Mouse (Mus musculus): ENCODE measurements around the gene Arhgef26. TPM values are rescaled to one million over a fixed set of nuclear protein-coding genes. Genes with fewer than 3 reads are reported as not detected.

The Arhgef26 gene
- 0.46 and 0.52 TPM in 2 replicates for polyA plus RNA-seq (2015; fragmentation: Nextera tagmentation; extraction: Ambion mirVana)

DNA sequence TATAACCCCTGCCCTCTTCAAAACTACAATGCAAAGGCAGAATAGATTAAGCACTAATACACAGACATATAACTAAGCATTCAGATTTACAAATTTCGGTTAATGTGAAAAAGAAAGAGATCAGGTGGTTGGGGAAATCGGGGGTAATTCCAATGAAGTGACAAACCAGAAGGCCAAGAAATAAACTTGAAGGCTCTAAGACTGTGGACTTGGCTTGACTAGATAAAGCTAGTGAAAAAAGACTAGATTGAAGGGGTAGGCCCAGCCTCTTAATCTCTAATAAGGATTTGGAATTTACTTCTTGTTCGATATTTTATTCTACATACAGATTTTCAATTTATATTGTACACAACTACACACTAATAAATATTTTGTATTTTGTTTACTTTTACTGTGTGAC lies at the start of gene Arhgef26:
Gene Arhgef26 (plus strand): TSS at position 301 of the 400 bp plus-strand sequence.
- Histone ChIP-seq H3K4me1 (replicated peaks) (no peaks in the 10 kb centered on the region), H3K27me3 (peaks cover 46% of the 10 kb centered on the region), H3K4me3 (replicated peaks) (peak within 1 kb of the TSS; percentile 57), H3K4me2 (peak within 1 kb of the TSS; percentile 72), H3K36me3 (no peaks in the 10 kb centered on the region), H3K27ac (no peak within 1 kb of the TSS), H3K9me3 (replicated peaks) (no peaks in the 10 kb centered on the region), H3K9ac (peak within 1 kb of the TSS; percentile 39; the same call in 1 of the 2 replicates)
- no peak for DNase-seq
- no peak for ATAC-seq (ENCODE audit: low read depth)
- 57% methylated on average over 3 of the region's 3 CpGs for WGBS (ENCODE audit: insufficient replicate concordance)

DNA sequence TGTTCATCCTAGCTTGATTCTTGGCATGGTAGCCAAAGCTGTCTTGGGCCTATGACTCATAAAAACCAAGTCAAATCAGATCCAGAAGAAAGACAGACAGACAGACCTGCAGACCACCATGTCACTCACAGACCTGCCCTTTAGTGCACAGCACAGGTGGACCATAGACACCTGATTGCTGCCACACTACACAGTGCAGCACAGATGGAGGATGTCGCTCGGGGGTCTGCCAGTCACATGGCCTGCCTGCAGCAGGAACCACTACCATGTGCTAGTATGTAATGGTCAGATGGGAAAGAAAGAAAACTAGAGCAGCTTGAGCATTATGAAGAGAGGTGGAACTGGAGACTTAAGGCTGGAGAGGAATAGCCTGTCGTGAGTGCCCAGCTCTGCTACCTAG lies 27.7 kb upstream of the Arhgef26 start:
- Histone ChIP-seq H3K27ac (no peak overlapping the region), H3K4me2 (no peak overlapping the region), H3K9me3 (replicated peaks) (no peaks in the 10 kb centered on the region), H3K9ac (no peak overlapping the region), H3K27me3 (no peaks in the 10 kb centered on the region), H3K4me1 (replicated peaks) (no peaks in the 10 kb centered on the region), H3K4me3 (replicated peaks) (no peak overlapping the region), H3K36me3 (no peaks in the 10 kb centered on the region)
- WGBS (ENCODE audit: insufficient replicate concordance) = 66% methylated on average over 3 of the region's 3 CpGs
- DNase-seq (no peak), ATAC-seq (ENCODE audit: low read depth) (no peak)

GRCm38 (mm10) chr3:62311224-62311623 lies 26.9 kb upstream of the Arhgef26 start:
- no peak overlapping the region for H3K4me3 ChIP-seq (replicated peaks)
- H3K9me3 ChIP-seq (replicated peaks) = no peaks in the 10 kb centered on the region
- H3K27me3 ChIP-seq = no peaks in the 10 kb centered on the region
- H3K4me2 ChIP-seq = no peak overlapping the region
- no peak overlapping the region for H3K27ac ChIP-seq
- DNase-seq (no peak), ATAC-seq (ENCODE audit: low read depth) (no peak)
- H3K4me1 ChIP-seq (replicated peaks) = no peaks in the 10 kb centered on the region
- no peak overlapping the region for H3K9ac ChIP-seq
- WGBS (ENCODE audit: insufficient replicate concordance) = 70% methylated on average over 5 of the region's 5 CpGs
- no peaks in the 10 kb centered on the region for H3K36me3 ChIP-seq

DNA sequence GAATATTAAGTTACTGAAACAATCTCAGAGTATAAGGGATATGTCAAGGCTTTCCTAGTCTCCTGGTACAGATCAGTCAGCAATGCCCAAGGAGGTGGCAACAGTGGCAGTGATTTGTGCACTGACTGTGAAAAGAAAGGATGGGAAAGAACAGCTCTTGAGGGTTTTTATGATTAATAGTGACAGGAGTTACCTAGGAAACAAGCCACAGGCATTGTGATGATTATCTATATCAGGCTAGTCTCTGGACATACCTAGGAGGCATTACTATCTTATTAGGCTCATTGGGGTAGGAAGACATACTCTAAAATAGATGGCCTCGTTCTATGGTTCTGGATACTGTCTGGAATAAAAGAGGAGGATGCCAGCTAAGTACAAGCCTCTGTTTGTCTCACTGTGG lies 13.4 kb upstream of the Arhgef26 start:
- Histone ChIP-seq H3K9ac (no peak overlapping the region), H3K4me1 (replicated peaks) (no peaks in the 10 kb centered on the region), H3K27ac (no peak overlapping the region), H3K9me3 (replicated peaks) (no peaks in the 10 kb centered on the region), H3K4me3 (replicated peaks) (no peak overlapping the region), H3K27me3 (no peaks in the 10 kb centered on the region), H3K36me3 (no peaks in the 10 kb centered on the region), H3K4me2 (no peak overlapping the region)
- ATAC-seq (ENCODE audit: low read depth) = no peak
- no peak for DNase-seq
- WGBS (ENCODE audit: insufficient replicate concordance) = 48% methylated on average over 1 of the region's 1 CpGs

DNA sequence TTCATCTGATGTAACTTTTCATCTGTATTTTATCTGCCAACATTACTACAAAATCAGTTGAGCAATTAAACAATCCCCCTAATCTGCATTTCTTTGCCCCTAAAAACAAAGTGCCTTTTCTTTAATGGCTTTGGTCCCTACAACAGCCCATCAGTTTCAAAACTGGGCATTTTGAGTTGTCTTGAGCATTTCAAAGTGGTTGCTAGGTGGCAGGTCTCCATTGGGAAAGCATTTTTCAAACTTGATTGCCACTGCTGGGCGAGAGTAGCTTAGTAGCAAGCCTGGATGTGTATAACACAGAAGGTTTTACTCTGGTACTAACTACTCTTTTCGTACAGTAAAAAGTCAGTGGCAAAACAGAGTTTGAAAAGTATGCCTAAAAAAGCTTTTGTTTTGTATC lies 10.2 kb upstream of the Arhgef26 start:
- H3K27ac ChIP-seq = no peak overlapping the region
- H3K9me3 ChIP-seq (replicated peaks) = no peaks in the 10 kb centered on the region
- H3K9ac ChIP-seq = no peak overlapping the region
- no peak overlapping the region for H3K4me2 ChIP-seq
- no peak for ATAC-seq (ENCODE audit: low read depth)
- no peak for DNase-seq
- no peaks in the 10 kb centered on the region for H3K36me3 ChIP-seq
- WGBS (ENCODE audit: insufficient replicate concordance) = 43% methylated on average over 2 of the region's 2 CpGs
- no peaks in the 10 kb centered on the region for H3K27me3 ChIP-seq
- H3K4me1 ChIP-seq (replicated peaks) = no peaks in the 10 kb centered on the region
- H3K4me3 ChIP-seq (replicated peaks) = no peak overlapping the region

DNA sequence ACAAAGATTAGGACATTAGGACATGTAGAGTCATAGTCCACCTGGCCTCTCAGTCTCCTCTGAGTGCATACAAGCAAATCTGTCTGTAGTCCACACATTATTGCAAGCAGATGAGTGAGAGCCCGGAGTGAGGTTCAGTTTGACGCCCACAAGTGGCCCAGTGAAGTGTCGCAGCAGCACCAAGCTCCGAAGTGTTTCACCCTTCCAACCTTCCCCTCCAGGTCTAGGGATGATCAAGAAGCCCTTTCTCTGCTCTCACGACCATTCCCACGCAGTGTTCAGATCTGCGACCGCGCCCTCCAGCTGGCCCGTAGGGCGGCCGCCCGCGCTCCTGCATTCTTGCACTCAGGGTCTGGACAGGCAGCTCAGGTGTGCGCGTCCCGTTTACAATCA lies 313 bp downstream of the Arhgef26 start:
- Histone ChIP-seq H3K4me1 (replicated peaks) (no peaks in the 10 kb centered on the region), H3K9me3 (replicated peaks) (no peaks in the 10 kb centered on the region), H3K27me3 (peaks cover 46% of the 10 kb centered on the region), H3K4me2 (peak overlapping the region; percentile 72), H3K27ac (no peak overlapping the region), H3K36me3 (no peaks in the 10 kb centered on the region), H3K4me3 (replicated peaks) (peak overlapping the region; percentile 57), H3K9ac (no peak overlapping the region)
- DNase-seq (no peak), ATAC-seq (ENCODE audit: low read depth) (no peak)
- 3% methylated on average over 17 of the region's 17 CpGs for WGBS (ENCODE audit: insufficient replicate concordance)

GRCm38 (mm10) chr3:62338854-62339515 lies 841 bp downstream of the Arhgef26 start:
- peak overlapping the region; percentile 39; the same call in 1 of the 2 replicates for H3K9ac ChIP-seq
- H3K27ac ChIP-seq = no peak overlapping the region
- DNase-seq = no peak
- ATAC-seq (ENCODE audit: low read depth) = peak; percentile 86
- peaks cover 46% of the 10 kb centered on the region for H3K27me3 ChIP-seq
- no peaks in the 10 kb centered on the region for H3K36me3 ChIP-seq
- no peaks in the 10 kb centered on the region for H3K4me1 ChIP-seq (replicated peaks)
- peak overlapping the region; percentile 72 for H3K4me2 ChIP-seq
- peak overlapping the region; percentile 57 for H3K4me3 ChIP-seq (replicated peaks)
- H3K9me3 ChIP-seq (replicated peaks) = no peaks in the 10 kb centered on the region
- under 1% methylated on average over 67 of the region's 68 CpGs for WGBS (ENCODE audit: insufficient replicate concordance)

DNA sequence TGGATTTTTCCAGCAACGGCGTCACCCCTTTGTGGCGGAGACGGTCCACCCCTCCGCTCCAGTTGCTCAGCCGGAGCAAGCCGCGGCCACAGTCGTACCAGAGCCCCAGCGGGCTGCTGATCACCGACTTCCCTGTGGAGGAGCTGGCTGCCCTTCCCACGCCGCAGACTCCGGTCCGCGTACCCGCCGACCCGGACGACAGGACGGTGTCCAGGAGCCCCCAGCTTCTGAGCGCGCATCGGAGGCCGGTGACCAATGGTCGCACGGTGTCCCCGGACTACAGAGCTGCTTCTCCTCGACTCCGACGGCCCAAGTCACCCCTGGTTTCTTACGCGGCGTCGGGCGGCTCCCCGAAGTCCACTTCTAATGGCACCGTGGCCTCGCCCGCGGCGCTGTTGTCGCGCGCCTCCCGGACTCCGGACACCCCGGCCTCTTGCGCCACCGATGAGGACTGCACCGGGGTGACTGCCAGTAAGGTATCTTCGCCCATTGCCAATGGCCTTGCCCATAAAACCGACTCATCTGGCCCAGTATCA lies 1.4 kb downstream of the Arhgef26 start:
- no peaks in the 10 kb centered on the region for H3K4me1 ChIP-seq (replicated peaks)
- WGBS (ENCODE audit: insufficient replicate concordance) = 2% methylated on average over 53 of the region's 53 CpGs
- H3K4me2 ChIP-seq = peak overlapping the region; percentile 72
- ATAC-seq (ENCODE audit: low read depth) = 0 out of 2 replicates have a peak, but pooled peaks have one; percentile 23
- H3K9me3 ChIP-seq (replicated peaks) = no peaks in the 10 kb centered on the region
- H3K27ac ChIP-seq = no peak overlapping the region
- peak overlapping the region; percentile 39; the same call in 1 of the 2 replicates for H3K9ac ChIP-seq
- peak overlapping the region; percentile 57 for H3K4me3 ChIP-seq (replicated peaks)
- no peaks in the 10 kb centered on the region for H3K36me3 ChIP-seq
- no peak for DNase-seq
- peaks cover 46% of the 10 kb centered on the region for H3K27me3 ChIP-seq

GRCm38 (mm10) chr3:62340154-62340760 lies 2.1 kb downstream of the Arhgef26 start:
- Histone ChIP-seq H3K36me3 (no peaks in the 10 kb centered on the region), H3K4me3 (replicated peaks) (peak overlapping the region; percentile 57), H3K4me2 (peak overlapping the region; percentile 72), H3K9me3 (replicated peaks) (no peaks in the 10 kb centered on the region), H3K9ac (no peak overlapping the region), H3K27ac (no peak overlapping the region), H3K27me3 (peaks cover 46% of the 10 kb centered on the region), H3K4me1 (replicated peaks) (no peaks in the 10 kb centered on the region)
- WGBS (ENCODE audit: insufficient replicate concordance) = 16% methylated on average over 16 of the region's 16 CpGs
- no peak for DNase-seq
- no peak for ATAC-seq (ENCODE audit: low read depth)

DNA sequence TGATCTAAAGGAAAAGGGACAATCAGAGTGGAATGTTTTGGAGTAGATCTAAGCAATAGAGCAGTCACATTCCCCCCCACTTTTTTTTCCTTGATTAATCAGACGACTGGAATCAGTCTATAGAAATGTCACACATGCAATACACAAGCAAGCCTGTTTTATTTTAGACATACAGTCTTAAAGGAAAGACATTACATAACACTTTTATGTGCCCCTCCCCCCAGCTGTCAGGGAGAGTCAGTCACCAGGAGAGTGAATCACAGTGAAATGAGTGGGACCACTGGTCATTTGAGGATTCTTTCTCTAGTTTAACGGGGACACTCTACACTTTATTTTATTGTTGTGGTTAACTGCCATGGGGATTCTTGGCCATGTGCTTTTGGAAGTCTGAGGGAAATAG lies 2.7 kb downstream of the Arhgef26 start:
- DNase-seq (no peak), ATAC-seq (ENCODE audit: low read depth) (no peak)
- Histone ChIP-seq H3K27me3 (peaks cover 46% of the 10 kb centered on the region), H3K4me1 (replicated peaks) (no peaks in the 10 kb centered on the region), H3K27ac (no peak overlapping the region), H3K9ac (no peak overlapping the region), H3K4me3 (replicated peaks) (no peak overlapping the region), H3K36me3 (no peaks in the 10 kb centered on the region), H3K9me3 (replicated peaks) (no peaks in the 10 kb centered on the region), H3K4me2 (no peak overlapping the region)
- 25% methylated on average over 2 of the region's 2 CpGs for WGBS (ENCODE audit: insufficient replicate concordance)

- no peak for DNase-seq
- H3K27me3 ChIP-seq = peaks cover 46% of the 10 kb centered on the region
- H3K36me3 ChIP-seq = no peaks in the 10 kb centered on the region
- no peak for ATAC-seq (ENCODE audit: low read depth)
- H3K4me3 ChIP-seq (replicated peaks) = no peak overlapping the region
- no peak overlapping the region for H3K9ac ChIP-seq
- H3K27ac ChIP-seq = no peak overlapping the region
- H3K4me2 ChIP-seq = no peak overlapping the region
- no peaks in the 10 kb centered on the region for H3K9me3 ChIP-seq (replicated peaks)
- H3K4me1 ChIP-seq (replicated peaks) = no peaks in the 10 kb centered on the region
- WGBS (ENCODE audit: insufficient replicate concordance) = 54% methylated on average over 3 of the region's 3 CpGs
Measured at GRCm38 (mm10) chr3:62341496-62342205, 3.5 kb downstream of the Arhgef26 start.

All from liver, embryonic 13.5 days (tissue).